Mouse (Mus musculus): ENCODE results near the gene Drc7. TPM values are rescaled to one million over a fixed set of nuclear protein-coding genes. Genes with fewer than 3 reads are reported as not detected.

Gene Drc7
- polyA plus RNA-seq (2012; rRNA removed) = 0.12 and 0.13 TPM in 2 replicates

GRCm38 (mm10) chr8:95054927-95055510, at the start of gene Drc7:
Gene Drc7 (plus strand): TSS chr8:95055103.
- H3K27me3 ChIP-seq (ENCODE audit: control insufficient read depth, insufficient read depth, low read length) = no peaks in the 10 kb centered on the region
- DNase-seq (ENCODE audit: low read depth in 1 of 2, low spot score in 2 of 2) = no peak
- H3K36me3 ChIP-seq (ENCODE audit: control insufficient read depth, insufficient read depth, low read length) = no peaks in the 10 kb centered on the region
- peaks cover 8% of the 10 kb centered on the region; the same call in 1 of the 2 replicates for H3K4me1 ChIP-seq (ENCODE audit: control insufficient read depth, insufficient read depth, insufficient read length)
- TF ChIP-seq CTCF (IDR thresholded peaks at IDR 0.05; ENCODE audit: extremely low read depth, insufficient read depth, insufficient read length, insufficient replicate concordance) (no peak), POLR2A (IDR thresholded peaks at IDR 0.05; ENCODE audit: low read depth, low read length) (no peak)
- H3K27ac ChIP-seq (ENCODE audit: insufficient read depth, low read length) = no peak within 1 kb of the TSS
- no peak within 1 kb of the TSS for H3K4me3 ChIP-seq (ENCODE audit: extremely low read depth, insufficient read depth, insufficient read length)
- WGBS = 63% methylated on average over 2 of the region's 2 CpGs

GRCm38 (mm10) chr8:95012442-95012919, 42.4 kb upstream of the Drc7 start:
- no peaks in the 10 kb centered on the region for H3K27me3 ChIP-seq (ENCODE audit: control insufficient read depth, insufficient read depth, low read length)
- 61% methylated on average over 15 of the region's 15 CpGs for WGBS
- H3K36me3 ChIP-seq (ENCODE audit: control insufficient read depth, insufficient read depth, low read length) = no peaks in the 10 kb centered on the region
- TF ChIP-seq CTCF (IDR thresholded peaks at IDR 0.05; ENCODE audit: extremely low read depth, insufficient read depth, insufficient read length, insufficient replicate concordance) (no peak), POLR2A (IDR thresholded peaks at IDR 0.05; ENCODE audit: low read depth, low read length) (no peak)
- no peak overlapping the region for H3K27ac ChIP-seq (ENCODE audit: insufficient read depth, low read length)
- no peak overlapping the region for H3K4me3 ChIP-seq (ENCODE audit: extremely low read depth, insufficient read depth, insufficient read length)
- H3K4me1 ChIP-seq (ENCODE audit: control insufficient read depth, insufficient read depth, insufficient read length) = no peaks in the 10 kb centered on the region
- no peak for DNase-seq (ENCODE audit: low read depth in 1 of 2, low spot score in 2 of 2)

GRCm38 (mm10) chr8:95015866-95016265, 39.0 kb upstream of the Drc7 start:
- Histone ChIP-seq H3K36me3 (ENCODE audit: control insufficient read depth, insufficient read depth, low read length) (no peaks in the 10 kb centered on the region), H3K4me1 (ENCODE audit: control insufficient read depth, insufficient read depth, insufficient read length) (peaks cover 2% of the 10 kb centered on the region; the same call in 1 of the 2 replicates), H3K27ac (ENCODE audit: insufficient read depth, low read length) (no peak overlapping the region), H3K27me3 (ENCODE audit: control insufficient read depth, insufficient read depth, low read length) (no peaks in the 10 kb centered on the region), H3K4me3 (ENCODE audit: extremely low read depth, insufficient read depth, insufficient read length) (no peak overlapping the region)
- WGBS = 74% methylated on average over 4 of the region's 4 CpGs
- no peak for DNase-seq (ENCODE audit: low read depth in 1 of 2, low spot score in 2 of 2)
- TF ChIP-seq CTCF (IDR thresholded peaks at IDR 0.05; ENCODE audit: extremely low read depth, insufficient read depth, insufficient read length, insufficient replicate concordance) (no peak), POLR2A (IDR thresholded peaks at IDR 0.05; ENCODE audit: low read depth, low read length) (no peak)

- no peak for TF ChIP-seq CTCF (IDR thresholded peaks at IDR 0.05; ENCODE audit: extremely low read depth, insufficient read depth, insufficient read length, insufficient replicate concordance)
- no peak overlapping the region for H3K27ac ChIP-seq (ENCODE audit: insufficient read depth, low read length)
- WGBS = 72% methylated on average over 4 of the region's 4 CpGs
- H3K4me1 ChIP-seq (ENCODE audit: control insufficient read depth, insufficient read depth, insufficient read length) = peaks cover 2% of the 10 kb centered on the region; the same call in 1 of the 2 replicates
- DNase-seq (ENCODE audit: low read depth in 1 of 2, low spot score in 2 of 2) = no peak
- H3K4me3 ChIP-seq (ENCODE audit: extremely low read depth, insufficient read depth, insufficient read length) = no peak overlapping the region
- no peaks in the 10 kb centered on the region for H3K36me3 ChIP-seq (ENCODE audit: control insufficient read depth, insufficient read depth, low read length)
- no peaks in the 10 kb centered on the region for H3K27me3 ChIP-seq (ENCODE audit: control insufficient read depth, insufficient read depth, low read length)
Measured at GRCm38 (mm10) chr8:95016684-95017083, 38.2 kb upstream of the Drc7 start.

- TF ChIP-seq POLR2A (IDR thresholded peaks at IDR 0.05; ENCODE audit: low read depth, low read length) (no peak), CTCF (IDR thresholded peaks at IDR 0.05; ENCODE audit: extremely low read depth, insufficient read depth, insufficient read length, insufficient replicate concordance) (no peak)
- Histone ChIP-seq H3K27me3 (ENCODE audit: control insufficient read depth, insufficient read depth, low read length) (no peaks in the 10 kb centered on the region), H3K4me1 (ENCODE audit: control insufficient read depth, insufficient read depth, insufficient read length) (peaks cover 2% of the 10 kb centered on the region; the same call in 1 of the 2 replicates), H3K27ac (ENCODE audit: insufficient read depth, low read length) (no peak within 1 kb of the TSS), H3K4me3 (ENCODE audit: extremely low read depth, insufficient read depth, insufficient read length) (no peak within 1 kb of the TSS), H3K36me3 (ENCODE audit: control insufficient read depth, insufficient read depth, low read length) (no peaks in the 10 kb centered on the region)
- 58% methylated on average over 11 of the region's 11 CpGs for WGBS
- no peak for DNase-seq (ENCODE audit: low read depth in 1 of 2, low spot score in 2 of 2)
Measured at GRCm38 (mm10) chr8:95017451-95017850, 37.5 kb upstream of the Drc7 start, which contains the start of gene Adgrg3. Gene Adgrg3 (plus strand): TSS chr8:95017692.

GRCm38 (mm10) chr8:95017969-95018635, 36.8 kb upstream of the Drc7 start:
- no peak overlapping the region for H3K4me3 ChIP-seq (ENCODE audit: extremely low read depth, insufficient read depth, insufficient read length)
- TF ChIP-seq POLR2A (IDR thresholded peaks at IDR 0.05; ENCODE audit: low read depth, low read length) (no peak), CTCF (IDR thresholded peaks at IDR 0.05; ENCODE audit: extremely low read depth, insufficient read depth, insufficient read length, insufficient replicate concordance) (no peak)
- WGBS = 85% methylated on average over 9 of the region's 9 CpGs
- no peak overlapping the region for H3K27ac ChIP-seq (ENCODE audit: insufficient read depth, low read length)
- peaks cover 2% of the 10 kb centered on the region; the same call in 1 of the 2 replicates for H3K4me1 ChIP-seq (ENCODE audit: control insufficient read depth, insufficient read depth, insufficient read length)
- no peaks in the 10 kb centered on the region for H3K36me3 ChIP-seq (ENCODE audit: control insufficient read depth, insufficient read depth, low read length)
- no peak for DNase-seq (ENCODE audit: low read depth in 1 of 2, low spot score in 2 of 2)
- H3K27me3 ChIP-seq (ENCODE audit: control insufficient read depth, insufficient read depth, low read length) = no peaks in the 10 kb centered on the region
